Mouse (Mus musculus) intestine, embryonic 15.5 days (tissue): ENCODE measurements around the gene Snrpb. TPM values are rescaled to one million over a fixed set of nuclear protein-coding genes. Genes with fewer than 3 reads are reported as not detected.

ENCODE experiments used
- ATAC-seq: fragments of 200-750 bp; cut with Nextera tagmentation; 2 replicates; pipeline ENCODE4 v1.8.0; 2017; ENCODE audit warnings: moderate TSS enrichment, moderate library complexity
- H3K27ac ChIP-seq: fragments of 300-500 bp; sonication (generic); 2 replicates; pipeline ENCODE4 v1.5.1; 2015; ENCODE audit warnings: mild to moderate bottlenecking, inconsistent platforms
- H3K27me3 ChIP-seq: fragments of 300-500 bp; sonication (generic); replicated peaks from 2 replicates; pipeline ENCODE4 v1.6.1; 2015; ENCODE audit warnings: inconsistent platforms
- H3K36me3 ChIP-seq: fragments of 300-500 bp; sonication (generic); 2 replicates; pipeline ENCODE4 v1.6.1; 2015; ENCODE audit warnings: inconsistent platforms
- H3K4me1 ChIP-seq: fragments of 300-500 bp; sonication (generic); replicated peaks from 2 replicates; pipeline ENCODE4 v1.6.1; 2015; ENCODE audit warnings: inconsistent platforms
- H3K4me2 ChIP-seq: fragments of 300-500 bp; sonication (generic); replicated peaks from 2 replicates; pipeline ENCODE4 v1.6.1; 2015; ENCODE audit warnings: mild to moderate bottlenecking, inconsistent platforms
- H3K4me3 ChIP-seq: fragments of 300-500 bp; sonication (generic); replicated peaks from 2 replicates; pipeline ENCODE4 v1.5.1; 2015; ENCODE audit warnings: inconsistent platforms
- H3K9ac ChIP-seq: fragments of 300-500 bp; sonication (generic); 2 replicates; pipeline ENCODE4 v1.6.1; 2015; ENCODE audit warnings: inconsistent platforms
- H3K9me3 ChIP-seq: fragments of 300-500 bp; sonication (generic); 2 replicates; pipeline ENCODE4 v1.6.1; 2016; ENCODE audit warnings: inconsistent platforms
- WGBS: fragments of 180-500 bp; shearing (Covaris S2); methylation state at CpG from one replicate; pipeline ENCODE4 v1.1.7; 2015; 5-methylcytosine and 5-hydroxymethylcytosine counted together
- polyA plus RNA-seq: library from polyadenylated mRNA; unstranded; fragments of >200 nt; fragmentation: Nextera tagmentation; extraction: Ambion mirVana; gene quantifications from 2 replicates; pipeline ENCODE4 v1.2.1, GENCODE M21; 2015

The Snrpb gene
- polyA plus RNA-seq, 1 experiment from 2014 or later = 517 TPM

GRCm38 (mm10) chr2:130166311-130167214 lies 12.6 kb downstream of the Snrpb start:
- 0 out of 2 replicates have a peak, but pooled peaks have one; percentile 6 for ATAC-seq
- H3K36me3 ChIP-seq = peaks cover 10% of the 10 kb centered on the region
- no peak overlapping the region for H3K4me2 ChIP-seq
- H3K4me1 ChIP-seq = no peaks in the 10 kb centered on the region
- H3K27ac ChIP-seq = no peak overlapping the region
- H3K9me3 ChIP-seq = no peaks in the 10 kb centered on the region
- no peak overlapping the region for H3K9ac ChIP-seq
- no peak overlapping the region for H3K4me3 ChIP-seq
- H3K27me3 ChIP-seq = no peaks in the 10 kb centered on the region
- WGBS = 70% methylated on average over 9 of the region's 9 CpGs

- Histone ChIP-seq H3K9me3 (no peaks in the 10 kb centered on the region), H3K36me3 (no peaks in the 10 kb centered on the region), H3K9ac (no peak overlapping the region), H3K27me3 (no peaks in the 10 kb centered on the region), H3K27ac (no peak overlapping the region), H3K4me1 (no peaks in the 10 kb centered on the region), H3K4me3 (no peak overlapping the region), H3K4me2 (no peak overlapping the region)
- no peak for ATAC-seq
- 69% methylated on average over 5 of the region's 5 CpGs for WGBS
These were observed 16.5 kb downstream of the Snrpb start for GRCm38 (mm10) chr2:130162701-130163100.

GRCm38 (mm10) chr2:130158088-130158437 lies 21.1 kb downstream of the Snrpb start:
- Histone ChIP-seq H3K4me1 (no peaks in the 10 kb centered on the region), H3K9ac (no peak overlapping the region), H3K4me3 (no peak overlapping the region), H3K27ac (no peak overlapping the region), H3K4me2 (no peak overlapping the region), H3K9me3 (no peaks in the 10 kb centered on the region), H3K36me3 (no peaks in the 10 kb centered on the region), H3K27me3 (no peaks in the 10 kb centered on the region)
- no peak for ATAC-seq
- 57% methylated on average over 4 of the region's 4 CpGs for WGBS

- H3K4me2 ChIP-seq = no peak overlapping the region
- no peak for ATAC-seq
These were observed 21.7 kb downstream of the Snrpb start for GRCm38 (mm10) chr2:130157231-130158087.

GRCm38 (mm10) chr2:130155851-130156250 lies 23.4 kb downstream of the Snrpb start:
- no peaks in the 10 kb centered on the region for H3K36me3 ChIP-seq
- H3K27me3 ChIP-seq = no peaks in the 10 kb centered on the region
- no peak overlapping the region for H3K4me2 ChIP-seq
- no peak overlapping the region for H3K9ac ChIP-seq
- H3K9me3 ChIP-seq = no peaks in the 10 kb centered on the region
- H3K27ac ChIP-seq = no peak overlapping the region
- no peaks in the 10 kb centered on the region for H3K4me1 ChIP-seq
- no peak for ATAC-seq
- no peak overlapping the region for H3K4me3 ChIP-seq

More at GRCm38 (mm10) chr2:130157231-130158087, 21.7 kb downstream of the Snrpb start:
- no peak overlapping the region for H3K27ac ChIP-seq
- no peak overlapping the region for H3K9ac ChIP-seq
- H3K27me3 ChIP-seq = no peaks in the 10 kb centered on the region
- no peak overlapping the region for H3K4me3 ChIP-seq
- H3K4me1 ChIP-seq = no peaks in the 10 kb centered on the region
- H3K36me3 ChIP-seq = no peaks in the 10 kb centered on the region
- WGBS = 74% methylated on average over 14 of the region's 14 CpGs
- no peaks in the 10 kb centered on the region for H3K9me3 ChIP-seq

GRCm38 (mm10) chr2:130155171-130155570 lies 24.0 kb downstream of the Snrpb start:
- no peak overlapping the region for H3K4me3 ChIP-seq
- no peak for ATAC-seq
- H3K9me3 ChIP-seq = no peaks in the 10 kb centered on the region
- no peak overlapping the region for H3K27ac ChIP-seq
- H3K4me1 ChIP-seq = no peaks in the 10 kb centered on the region
- H3K4me2 ChIP-seq = no peak overlapping the region
- 81% methylated on average over 3 of the region's 3 CpGs for WGBS
- no peaks in the 10 kb centered on the region for H3K27me3 ChIP-seq
- H3K9ac ChIP-seq = no peak overlapping the region
- no peaks in the 10 kb centered on the region for H3K36me3 ChIP-seq

GRCm38 (mm10) chr2:130146089-130146668 lies 33.0 kb downstream of the Snrpb start:
- Histone ChIP-seq H3K9me3 (no peaks in the 10 kb centered on the region), H3K4me2 (no peak overlapping the region), H3K4me3 (no peak overlapping the region), H3K36me3 (no peaks in the 10 kb centered on the region), H3K27me3 (no peaks in the 10 kb centered on the region), H3K9ac (no peak overlapping the region), H3K4me1 (no peaks in the 10 kb centered on the region), H3K27ac (no peak overlapping the region)
- 83% methylated on average over 5 of the region's 5 CpGs for WGBS
- no peak for ATAC-seq

- no peak overlapping the region for H3K4me2 ChIP-seq
- no peaks in the 10 kb centered on the region for H3K4me1 ChIP-seq
- H3K9ac ChIP-seq = no peak overlapping the region
- H3K27me3 ChIP-seq = no peaks in the 10 kb centered on the region
- no peaks in the 10 kb centered on the region for H3K36me3 ChIP-seq
- no peak for ATAC-seq
- no peak overlapping the region for H3K27ac ChIP-seq
- H3K4me3 ChIP-seq = no peak overlapping the region
- no peaks in the 10 kb centered on the region for H3K9me3 ChIP-seq
- WGBS = 81% methylated on average over 23 of the region's 23 CpGs
These were observed 34.4 kb downstream of the Snrpb start for GRCm38 (mm10) chr2:130144703-130145324.

GRCm38 (mm10) chr2:130143011-130143410 lies 36.2 kb downstream of the Snrpb start:
- Histone ChIP-seq H3K36me3 (no peaks in the 10 kb centered on the region), H3K27me3 (no peaks in the 10 kb centered on the region), H3K27ac (no peak overlapping the region), H3K4me2 (no peak overlapping the region), H3K9ac (no peak overlapping the region), H3K4me3 (no peak overlapping the region), H3K9me3 (no peaks in the 10 kb centered on the region), H3K4me1 (no peaks in the 10 kb centered on the region)
- WGBS = 89% methylated on average over 8 of the region's 8 CpGs
- ATAC-seq = no peak

GRCm38 (mm10) chr2:130129687-130130086 lies 49.5 kb downstream of the Snrpb start:
- Histone ChIP-seq H3K27ac (no peak overlapping the region), H3K4me1 (no peaks in the 10 kb centered on the region), H3K4me2 (no peak overlapping the region), H3K27me3 (no peaks in the 10 kb centered on the region), H3K9me3 (no peaks in the 10 kb centered on the region), H3K9ac (no peak overlapping the region), H3K4me3 (no peak overlapping the region), H3K36me3 (no peaks in the 10 kb centered on the region)
- 63% methylated on average over 1 of the region's 1 CpGs for WGBS
- ATAC-seq = no peak

- no peaks in the 10 kb centered on the region for H3K4me1 ChIP-seq
- 56% methylated on average over 1 of the region's 1 CpGs for WGBS
- H3K4me3 ChIP-seq = no peak overlapping the region
- H3K4me2 ChIP-seq = no peak overlapping the region
- H3K27me3 ChIP-seq = no peaks in the 10 kb centered on the region
- H3K27ac ChIP-seq = no peak overlapping the region
- no peak overlapping the region for H3K9ac ChIP-seq
- H3K36me3 ChIP-seq = no peaks in the 10 kb centered on the region
- no peaks in the 10 kb centered on the region for H3K9me3 ChIP-seq
- no peak for ATAC-seq
These were observed 53.1 kb downstream of the Snrpb start for GRCm38 (mm10) chr2:130126073-130126472.
